Comparison of ENCODE assay signal across 25 mouse cellular contexts in the genomic region with DNA sequence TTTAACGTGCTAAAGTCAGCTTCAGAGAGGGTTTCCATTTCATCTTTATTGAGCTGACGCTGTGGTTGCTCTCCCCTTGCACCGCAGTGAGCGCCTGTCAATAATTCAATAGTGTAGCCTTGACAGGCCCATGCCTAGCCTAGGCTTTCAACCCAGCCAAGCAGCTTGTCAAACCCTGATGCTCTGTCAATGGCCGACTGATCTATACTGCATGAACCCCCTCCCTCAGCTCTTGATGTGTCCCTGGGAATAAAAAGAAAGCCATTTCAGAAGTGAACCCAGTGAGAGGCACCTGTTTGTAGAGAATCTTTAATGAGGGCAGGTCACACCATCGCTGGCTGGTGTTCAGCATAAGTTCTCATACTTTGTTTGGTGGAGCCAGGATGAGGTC.
A peak's percentile ranks its signal among the peaks of the same experiment; 100 is the strongest.
DNase-seq lines count a peak whose midpoint lies in the region; ATAC-seq and TF ChIP-seq lines count a peak whose summit lies in the region.
"Had no signal": no experiment of that assay in that cellular context is flagged by ENCODE, and none has a peak within 500 bp of the region (broad histone marks: within the 10 kb centered on the region; RNA-seq: fewer than 3 reads in every experiment).

No protein-coding gene starts in this region.

- TF ChIP-seq CTCF in brain, embryonic 14.5 days (IDR thresholded peaks at IDR 0.05; ENCODE audit: borderline replicate concordance, extremely low read depth, insufficient read depth, insufficient read length): no peak

- no peak for TF ChIP-seq POLR2A in brain, embryonic 14.5 days (IDR thresholded peaks at IDR 0.05; ENCODE audit: borderline replicate concordance, extremely low read depth, insufficient read depth, insufficient read length, poor library complexity, severe bottlenecking)

- 60% methylated on average over 6 of the region's 6 CpGs for WGBS in hindbrain, embryonic 14.5 days
- WGBS in hindbrain, embryonic 11.5 days: 77% methylated on average over 6 of the region's 6 CpGs
- WGBS in forebrain, embryonic 14.5 days: 38% methylated on average over 6 of the region's 6 CpGs
- 45% methylated on average over 6 of the region's 6 CpGs for WGBS in midbrain, embryonic 15.5 days

- no peaks in the 10 kb centered on the region for H3K27me3 ChIP-seq in hindbrain, embryonic 14.5 days (ENCODE audit: control insufficient read depth, insufficient read depth, low read length)
- no peaks in the 10 kb centered on the region for H3K27me3 ChIP-seq in hindbrain, embryonic 11.5 days (ENCODE audit: control insufficient read depth, insufficient read depth, low read length)
- no peaks in the 10 kb centered on the region for H3K27me3 ChIP-seq in forebrain, embryonic 14.5 days (replicated peaks; ENCODE audit: control insufficient read depth, insufficient read depth, low read length)
- H3K27me3 ChIP-seq in midbrain, embryonic 15.5 days (replicated peaks): no peaks in the 10 kb centered on the region
- H3K27me3 ChIP-seq: embryonic facial prominence, embryonic 13.5 days; liver, embryonic 15.5 days; lung, embryonic 15.5 days had no signal

- H3K9ac ChIP-seq in hindbrain, embryonic 14.5 days: no peak overlapping the region
- H3K9ac ChIP-seq in hindbrain, embryonic 11.5 days (ENCODE audit: low read depth, low read length): no peak overlapping the region
- H3K9ac ChIP-seq in forebrain, embryonic 14.5 days (ENCODE audit: low read length): no peak overlapping the region
- no peak overlapping the region for H3K9ac ChIP-seq in midbrain, embryonic 15.5 days
- H3K9ac ChIP-seq: embryonic facial prominence, embryonic 13.5 days; liver, embryonic 15.5 days; lung, embryonic 15.5 days had no signal

- ATAC-seq in hindbrain, embryonic 14.5 days (ENCODE audit: low FRiP score): 0 out of 2 replicates have a peak, but pooled peaks have one; percentile 24
- ATAC-seq in hindbrain, embryonic 11.5 days (ENCODE audit: low FRiP score): no peak
- peak; percentile 27; the same call in 1 of the 2 replicates for ATAC-seq in forebrain, embryonic 14.5 days
- peak; percentile 68 for ATAC-seq in midbrain, embryonic 15.5 days (replicated peaks)
- ATAC-seq: activated CD4-positive, CD25-positive, alpha-beta regulatory T cell, adult 4 months; intestine, postnatal 0 days had no signal

- H3K4me1 ChIP-seq in hindbrain, embryonic 14.5 days (replicated peaks; ENCODE audit: control insufficient read depth, insufficient read depth, low read length): peaks cover 34% of the 10 kb centered on the region
- H3K4me1 ChIP-seq in hindbrain, embryonic 11.5 days (replicated peaks; ENCODE audit: control insufficient read depth, insufficient read depth, low read length): no peaks in the 10 kb centered on the region
- peaks cover 6% of the 10 kb centered on the region; the same call in 1 of the 2 replicates for H3K4me1 ChIP-seq in forebrain, embryonic 14.5 days (ENCODE audit: control insufficient read depth, insufficient read depth, low read length)
- H3K4me1 ChIP-seq in midbrain, embryonic 15.5 days: peaks cover 37% of the 10 kb centered on the region
- H3K4me1 ChIP-seq: liver, embryonic 15.5 days; lung, embryonic 15.5 days had no signal

- no peaks in the 10 kb centered on the region for H3K36me3 ChIP-seq in hindbrain, embryonic 14.5 days (replicated peaks; ENCODE audit: control insufficient read depth, insufficient read depth)
- no peaks in the 10 kb centered on the region for H3K36me3 ChIP-seq in hindbrain, embryonic 11.5 days (ENCODE audit: control insufficient read depth, insufficient read depth, low read length)
- H3K36me3 ChIP-seq in forebrain, embryonic 14.5 days (ENCODE audit: control insufficient read depth, insufficient read depth, low read length): no peaks in the 10 kb centered on the region
- no peaks in the 10 kb centered on the region for H3K36me3 ChIP-seq in midbrain, embryonic 15.5 days (replicated peaks)
- H3K36me3 ChIP-seq: embryonic facial prominence, embryonic 13.5 days; limb, embryonic 10.5 days; liver, embryonic 15.5 days; lung, embryonic 15.5 days had no signal

- H3K4me3 ChIP-seq in hindbrain, embryonic 14.5 days (replicated peaks; ENCODE audit: low read length): no peak overlapping the region
- H3K4me3 ChIP-seq in hindbrain, embryonic 11.5 days (ENCODE audit: low read depth, low read length): no peak overlapping the region
- H3K4me3 ChIP-seq in forebrain, embryonic 14.5 days (ENCODE audit: low read depth, low read length): no peak overlapping the region
- H3K4me3 ChIP-seq in midbrain, embryonic 15.5 days: no peak overlapping the region
- H3K4me3 ChIP-seq: embryonic facial prominence, embryonic 13.5 days; erythroblast, embryonic 14.5 days; heart, adult 2 months; limb, embryonic 10.5 days; liver, embryonic 15.5 days; lung, embryonic 15.5 days; myocyte had no signal

- no peaks in the 10 kb centered on the region for H3K9me3 ChIP-seq in hindbrain, embryonic 14.5 days (ENCODE audit: control insufficient read depth, low read length)
- no peaks in the 10 kb centered on the region for H3K9me3 ChIP-seq in hindbrain, embryonic 11.5 days (ENCODE audit: control insufficient read depth, low read length)
- H3K9me3 ChIP-seq in forebrain, embryonic 14.5 days (replicated peaks; ENCODE audit: control insufficient read depth, low read length): no peaks in the 10 kb centered on the region
- no peaks in the 10 kb centered on the region for H3K9me3 ChIP-seq in midbrain, embryonic 15.5 days
- H3K9me3 ChIP-seq: embryonic facial prominence, embryonic 13.5 days; limb, embryonic 10.5 days; liver, embryonic 15.5 days; lung, embryonic 15.5 days had no signal

- H3K27ac ChIP-seq in hindbrain, embryonic 14.5 days: no peak overlapping the region
- H3K27ac ChIP-seq in hindbrain, embryonic 11.5 days (ENCODE audit: low read depth, low read length): no peak overlapping the region
- H3K27ac ChIP-seq in forebrain, embryonic 14.5 days (ENCODE audit: low read depth, low read length): no peak overlapping the region
- 0 out of 2 replicates have a peak overlapping the region, but pooled peaks have one; percentile 6 for H3K27ac ChIP-seq in midbrain, embryonic 15.5 days
- H3K27ac ChIP-seq: embryonic facial prominence, embryonic 13.5 days; heart, adult 2 months; limb, embryonic 10.5 days; liver, embryonic 15.5 days; lung, embryonic 15.5 days; stomach, postnatal 0 days had no signal

- no peak for DNase-seq in hindbrain, embryonic 14.5 days (ENCODE audit: low spot score)
- DNase-seq in hindbrain, embryonic 11.5 days (ENCODE audit: low spot score): no peak
- DNase-seq in brain, embryonic 14.5 days (ENCODE audit: low read depth): peak; percentile 64
- DNase-seq in forebrain, embryonic 14.5 days (ENCODE audit: low spot score): no peak
- DNase-seq in kidney, adult 18-20 months: no peak
- no peak for DNase-seq in gastrocnemius, postnatal 4 days (ENCODE audit: low spot score in 2 of 2)
- DNase-seq: adrenal gland, adult 8-10 months; cerebellum, adult 18-20 months; cerebellum, postnatal 25 days; embryo, embryonic 11 days; heart, adult 2 months; kidney, postnatal 4 days; liver; lung, postnatal 36 days; right cerebral cortex, postnatal 14 days had no signal

- no peak overlapping the region for H3K4me2 ChIP-seq in hindbrain, embryonic 14.5 days (replicated peaks)
- H3K4me2 ChIP-seq in hindbrain, embryonic 11.5 days (replicated peaks; ENCODE audit: low read depth, low read length): no peak overlapping the region
- H3K4me2 ChIP-seq in forebrain, embryonic 14.5 days (ENCODE audit: low read length): no peak overlapping the region
- no peak overlapping the region for H3K4me2 ChIP-seq in midbrain, embryonic 15.5 days
- H3K4me2 ChIP-seq: embryonic facial prominence, embryonic 13.5 days; liver, embryonic 15.5 days; lung, embryonic 15.5 days had no signal
